Mouse (Mus musculus) gastrocnemius, adult 2 months (tissue): ENCODE data around the gene Gm49321. TPM values are rescaled to one million over a fixed set of nuclear protein-coding genes. Genes with fewer than 3 reads are reported as not detected.
A peak's percentile ranks its signal among the peaks of the same experiment; 100 is the strongest.

ENCODE experiments used
- DNase-seq: peaks from one replicate; pipeline ENCODE4 v3.0.0; 2022
- H3K27ac ChIP-seq: fragments of 200-600 bp; 2 replicates; pipeline ENCODE4 v1.8.1; 2022; ENCODE audit warnings: mild to moderate bottlenecking
- H3K4me3 ChIP-seq: fragments of 200-600 bp; 2 replicates; pipeline ENCODE4 v1.8.1; 2022; ENCODE audit warnings: mild to moderate bottlenecking, moderate library complexity
- CTCF ChIP-seq: fragments of 200-600 bp; IDR thresholded peaks from 2 replicates; pipeline ENCODE4 v1.8.1; 2022; ENCODE audit warnings: antibody characterized with exemption, mild to moderate bottlenecking, moderate library complexity
- intact Hi-C: fragments of 180-260 bp; cut with DNase I; formaldehyde crosslinking; loops from one replicate; pipeline ENCODE4 v1.15.1; 2025
- total RNA-seq, 2 experiments: library from RNA; stranded (reverse); gene quantifications; 2 replicates each; pipeline ENCODE4 v1.2.3; 2021

The Gm49321 gene
- total RNA-seq, 2 experiments from 2014 or later, result 1.5 to 2.5 TPM

- H3K27ac ChIP-seq, result no peak within 1 kb of the TSS
- intact Hi-C loops, result no loop called here
- H3K4me3 ChIP-seq, result peak within 1 kb of the TSS; percentile 45
- TF ChIP-seq CTCF, result no peak
- no peak for DNase-seq
Observed at GRCm38 (mm10) chr12:73997297-73998127, 60.1 kb downstream of the Gm49321 start, which contains the start of gene Syt16. Gene Syt16 (plus strand): TSS chr12:73997661.

GRCm38 (mm10) chr12:73998128-73998456 is 60.6 kb downstream of the Gm49321 start:
- DNase-seq, result no peak
- no peak for TF ChIP-seq CTCF
- no peak overlapping the region for H3K4me3 ChIP-seq
- intact Hi-C loops, result no loop called here
- no peak overlapping the region for H3K27ac ChIP-seq

- TF ChIP-seq CTCF, result no peak
- Histone ChIP-seq H3K4me3 (no peak overlapping the region), H3K27ac (no peak overlapping the region)
- intact Hi-C loops, result no loop called here
- DNase-seq, result no peak
Observed at GRCm38 (mm10) chr12:74002449-74002848, 65.0 kb downstream of the Gm49321 start.

- intact Hi-C loops, result no loop called here
- TF ChIP-seq CTCF, result peak; percentile 86
- DNase-seq, result peak; percentile 44
- Histone ChIP-seq H3K27ac (no peak overlapping the region), H3K4me3 (no peak overlapping the region)
Observed at GRCm38 (mm10) chr12:74009448-74009911, 72.0 kb downstream of the Gm49321 start.

- intact Hi-C loops, result loop anchor here (1.0 to 10.0 kb wide), 3 partner anchors 219 to 451 kb away; no protein-coding TSS in a partner anchor
- Histone ChIP-seq H3K27ac (no peak overlapping the region), H3K4me3 (no peak overlapping the region)
- TF ChIP-seq CTCF, result no peak; the same call in none of the 2 replicates
- DNase-seq, result peak; percentile 76
Observed at GRCm38 (mm10) chr12:74013739-74014138, 76.3 kb downstream of the Gm49321 start.

GRCm38 (mm10) chr12:74014739-74015270 is 77.4 kb downstream of the Gm49321 start:
- no peak overlapping the region for H3K27ac ChIP-seq
- DNase-seq, result peak; percentile 57
- TF ChIP-seq CTCF, result peak; percentile 83
- intact Hi-C loops, result loop anchor here (1.0 to 10.0 kb wide), 3 partner anchors 220 to 453 kb away; no protein-coding TSS in a partner anchor
- no peak overlapping the region for H3K4me3 ChIP-seq

GRCm38 (mm10) chr12:74015491-74015890 is 78.0 kb downstream of the Gm49321 start:
- Histone ChIP-seq H3K27ac (no peak overlapping the region), H3K4me3 (no peak overlapping the region)
- TF ChIP-seq CTCF, result no peak
- DNase-seq, result no peak
- intact Hi-C loops, result loop anchor here (10.0 kb wide), 1 partner anchor 221 kb away; no protein-coding TSS in a partner anchor

Other genes with a start within 250 kb of the Gm49321 start
- gene Hif1a, start 36.3 kb upstream of the Gm49321 start, total RNA-seq, result 10 to 100 TPM; 15.6 to 16.5 TPM
- gene Snapc1, start 26.8 kb downstream of the Gm49321 start, total RNA-seq, result 1 to 10 TPM; 3.9 to 8.8 TPM
- not detected for gene Syt16, start 60.0 kb downstream of the Gm49321 start, total RNA-seq